Mouse (Mus musculus) forebrain, postnatal 0 days (tissue): ENCODE data around the gene Mok. TPM values are rescaled to one million over a fixed set of nuclear protein-coding genes. Genes with fewer than 3 reads are reported as not detected.

Experiments
- ATAC-seq: fragments of 200-750 bp; cut with Nextera tagmentation; 2 replicates; pipeline ENCODE4 v1.8.0; 2017; ENCODE audit warnings: mild to moderate bottlenecking, moderate library complexity
- DNase-seq: peaks from one replicate; pipeline ENCODE4 v3.0.0-alpha.2; 2015
- H3K27ac ChIP-seq: fragments of 300-500 bp; sonication (generic); 2 replicates; pipeline ENCODE4 v1.5.1; 2014; ENCODE audit warnings: low read depth, mild to moderate bottlenecking, antibody characterized with exemption, low read length, moderate library complexity, mixed read lengths
- H3K27me3 ChIP-seq: fragments of 300-500 bp; sonication (generic); 2 replicates; pipeline ENCODE4 v1.6.1; 2014; ENCODE audit warnings: mild to moderate bottlenecking, low read length, mixed read lengths; ENCODE audit not compliant: insufficient read depth
- H3K36me3 ChIP-seq: fragments of 300-500 bp; sonication (generic); 2 replicates; pipeline ENCODE4 v1.6.1; 2014; ENCODE audit warnings: mild to moderate bottlenecking, moderate library complexity; ENCODE audit not compliant: insufficient read depth
- H3K4me1 ChIP-seq: fragments of 300-500 bp; sonication (generic); 2 replicates; pipeline ENCODE4 v1.6.1; 2014; ENCODE audit warnings: antibody characterized with exemption; ENCODE audit not compliant: insufficient read depth
- H3K4me2 ChIP-seq: fragments of 300-500 bp; sonication (generic); 2 replicates; pipeline ENCODE4 v1.6.1; 2014; ENCODE audit warnings: low read depth, mild to moderate bottlenecking, moderate library complexity
- H3K4me3 ChIP-seq: fragments of 300-500 bp; sonication (generic); 2 replicates; pipeline ENCODE4 v1.5.1; 2014; ENCODE audit warnings: low read depth, low read length, mixed read lengths
- H3K9ac ChIP-seq: fragments of 300-500 bp; sonication (generic); 2 replicates; pipeline ENCODE4 v1.6.1; 2014; ENCODE audit warnings: mild to moderate bottlenecking
- H3K9me3 ChIP-seq: fragments of 300-500 bp; sonication (generic); 2 replicates; pipeline ENCODE4 v1.6.1; 2016; ENCODE audit warnings: low read length
- CTCF ChIP-seq: sonication (generic); IDR thresholded peaks from 2 replicates; pipeline ENCODE4 v1.5.1; 2016; ENCODE audit warnings: antibody characterized with exemption, control low read depth, low read depth
- WGBS: fragments of 180-500 bp; shearing (Covaris S2); extraction: QIAGEN DNeasy Blood & Tissue Kit; methylation state at CpG from one replicate; pipeline ENCODE4 v1.1.7; 2014; 5-methylcytosine and 5-hydroxymethylcytosine counted together
- polyA plus RNA-seq: library from polyadenylated mRNA; unstranded; fragments of >200 nt; fragmentation: Nextera tagmentation; extraction: Ambion mirVana; gene quantifications from 2 replicates; pipeline ENCODE4 v1.2.1, GENCODE M21; 2015
- total RNA-seq: library from RNA; depleted of rRNA; stranded (reverse); fragments of >200 nt; gene quantifications from 2 replicates; pipeline ENCODE4 v1.2.3, GENCODE M21; 2014

Mok gene
- total and polyA plus RNA-seq, 2 experiments from 2014 or later: 20.5 to 20.6 TPM

- ATAC-seq: no peak
- no peak overlapping the region for H3K9ac ChIP-seq
- H3K27ac ChIP-seq: no peak overlapping the region
- H3K36me3 ChIP-seq: peaks cover 21% of the 10 kb centered on the region
- no peak overlapping the region for H3K4me3 ChIP-seq
- no peaks in the 10 kb centered on the region for H3K27me3 ChIP-seq
- 100% methylated on average over 1 of the region's 1 CpGs for WGBS
- no peak for DNase-seq
- no peaks in the 10 kb centered on the region for H3K4me1 ChIP-seq
- no peaks in the 10 kb centered on the region for H3K9me3 ChIP-seq
- no peak for TF ChIP-seq CTCF
- H3K4me2 ChIP-seq: no peak overlapping the region
Observed at GRCm38 (mm10) chr12:110782278-110782677, 58.5 kb downstream of the Mok start.

GRCm38 (mm10) chr12:110781181-110781580, 59.6 kb downstream of the Mok start:
- no peaks in the 10 kb centered on the region for H3K27me3 ChIP-seq
- no peak overlapping the region for H3K27ac ChIP-seq
- DNase-seq (no peak), ATAC-seq (peak; percentile 77)
- no peak overlapping the region for H3K9ac ChIP-seq
- peaks cover 21% of the 10 kb centered on the region for H3K36me3 ChIP-seq
- H3K4me3 ChIP-seq: no peak overlapping the region
- no peak for TF ChIP-seq CTCF
- H3K9me3 ChIP-seq: no peaks in the 10 kb centered on the region
- H3K4me2 ChIP-seq: no peak overlapping the region
- no peaks in the 10 kb centered on the region for H3K4me1 ChIP-seq
- 62% methylated on average over 8 of the region's 8 CpGs for WGBS

- TF ChIP-seq CTCF: no peak
- no peaks in the 10 kb centered on the region for H3K9me3 ChIP-seq
- DNase-seq (no peak), ATAC-seq (no peak)
- no peak overlapping the region for H3K4me3 ChIP-seq
- H3K9ac ChIP-seq: no peak overlapping the region
- peaks cover 20% of the 10 kb centered on the region for H3K36me3 ChIP-seq
- 82% methylated on average over 7 of the region's 7 CpGs for WGBS
- no peak overlapping the region for H3K27ac ChIP-seq
- no peak overlapping the region for H3K4me2 ChIP-seq
- H3K27me3 ChIP-seq: no peaks in the 10 kb centered on the region
- H3K4me1 ChIP-seq: no peaks in the 10 kb centered on the region
Observed at GRCm38 (mm10) chr12:110779296-110779695, 61.4 kb downstream of the Mok start.

DNA sequence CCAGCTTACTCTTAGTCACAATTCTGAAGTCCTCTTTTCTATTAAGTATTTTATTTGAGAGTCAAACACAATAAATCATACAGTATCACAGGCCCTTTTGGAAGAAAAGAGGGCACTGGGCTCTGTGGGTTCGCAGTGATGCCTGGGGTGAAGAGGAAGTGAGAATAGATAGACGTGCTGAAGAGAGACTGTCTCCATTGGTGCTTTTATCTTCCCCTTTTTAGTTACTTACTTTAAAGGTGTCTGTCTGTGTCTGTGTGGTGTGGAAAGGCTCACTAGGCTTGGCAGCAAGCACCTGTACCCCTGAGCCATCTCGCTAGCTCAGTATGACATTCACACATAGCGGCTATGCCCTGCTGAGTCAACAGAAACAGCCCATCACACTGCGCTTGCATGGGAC, 62.9 kb downstream of the Mok start:
- no peak overlapping the region for H3K27ac ChIP-seq
- H3K4me2 ChIP-seq: no peak overlapping the region
- H3K4me3 ChIP-seq: no peak overlapping the region
- H3K4me1 ChIP-seq: no peaks in the 10 kb centered on the region
- H3K9ac ChIP-seq: no peak overlapping the region
- TF ChIP-seq CTCF: no peak
- 77% methylated on average over 5 of the region's 5 CpGs for WGBS
- H3K36me3 ChIP-seq: peaks cover 16% of the 10 kb centered on the region
- ATAC-seq (no peak), DNase-seq (no peak)
- H3K27me3 ChIP-seq: no peaks in the 10 kb centered on the region
- no peaks in the 10 kb centered on the region for H3K9me3 ChIP-seq

GRCm38 (mm10) chr12:110775628-110776426, 64.9 kb downstream of the Mok start:
- no peak overlapping the region for H3K27ac ChIP-seq
- H3K27me3 ChIP-seq: no peaks in the 10 kb centered on the region
- no peaks in the 10 kb centered on the region for H3K9me3 ChIP-seq
- no peak overlapping the region for H3K9ac ChIP-seq
- DNase-seq: no peak
- TF ChIP-seq CTCF: no peak
- H3K36me3 ChIP-seq: peaks cover 13% of the 10 kb centered on the region
- H3K4me2 ChIP-seq: no peak overlapping the region
- H3K4me1 ChIP-seq: no peaks in the 10 kb centered on the region
- ATAC-seq: no peak
- H3K4me3 ChIP-seq: no peak overlapping the region
- WGBS: 78% methylated on average over 5 of the region's 5 CpGs

DNA sequence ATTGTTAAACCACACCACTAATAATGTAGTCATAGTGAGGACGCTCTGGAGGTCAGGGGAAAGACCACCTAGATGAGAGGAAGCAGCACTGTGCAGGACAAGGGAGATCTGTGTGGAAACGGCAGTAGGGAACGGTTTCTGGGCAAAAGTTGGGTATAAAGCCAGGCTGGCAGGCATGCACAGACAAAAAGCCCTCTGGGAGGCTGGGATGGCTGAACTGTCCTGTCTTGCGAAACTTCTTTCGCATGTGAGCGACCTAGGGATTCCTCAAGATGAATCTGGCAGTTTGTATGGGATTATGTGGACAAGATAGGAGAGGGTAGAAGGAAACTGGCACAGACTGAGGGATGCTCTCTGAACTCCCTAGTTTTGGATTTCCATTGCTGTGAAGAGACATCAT, 68.8 kb downstream of the Mok start:
- 96% methylated on average over 6 of the region's 6 CpGs for WGBS
- TF ChIP-seq CTCF: no peak
- H3K27me3 ChIP-seq: no peaks in the 10 kb centered on the region
- no peak overlapping the region for H3K4me3 ChIP-seq
- ATAC-seq: no peak
- H3K9me3 ChIP-seq: no peaks in the 10 kb centered on the region
- no peaks in the 10 kb centered on the region for H3K36me3 ChIP-seq
- DNase-seq: no peak
- no peak overlapping the region for H3K9ac ChIP-seq
- no peak overlapping the region for H3K27ac ChIP-seq
- H3K4me1 ChIP-seq: peaks cover 5% of the 10 kb centered on the region; the same call in 1 of the 2 replicates
- no peak overlapping the region for H3K4me2 ChIP-seq

DNA sequence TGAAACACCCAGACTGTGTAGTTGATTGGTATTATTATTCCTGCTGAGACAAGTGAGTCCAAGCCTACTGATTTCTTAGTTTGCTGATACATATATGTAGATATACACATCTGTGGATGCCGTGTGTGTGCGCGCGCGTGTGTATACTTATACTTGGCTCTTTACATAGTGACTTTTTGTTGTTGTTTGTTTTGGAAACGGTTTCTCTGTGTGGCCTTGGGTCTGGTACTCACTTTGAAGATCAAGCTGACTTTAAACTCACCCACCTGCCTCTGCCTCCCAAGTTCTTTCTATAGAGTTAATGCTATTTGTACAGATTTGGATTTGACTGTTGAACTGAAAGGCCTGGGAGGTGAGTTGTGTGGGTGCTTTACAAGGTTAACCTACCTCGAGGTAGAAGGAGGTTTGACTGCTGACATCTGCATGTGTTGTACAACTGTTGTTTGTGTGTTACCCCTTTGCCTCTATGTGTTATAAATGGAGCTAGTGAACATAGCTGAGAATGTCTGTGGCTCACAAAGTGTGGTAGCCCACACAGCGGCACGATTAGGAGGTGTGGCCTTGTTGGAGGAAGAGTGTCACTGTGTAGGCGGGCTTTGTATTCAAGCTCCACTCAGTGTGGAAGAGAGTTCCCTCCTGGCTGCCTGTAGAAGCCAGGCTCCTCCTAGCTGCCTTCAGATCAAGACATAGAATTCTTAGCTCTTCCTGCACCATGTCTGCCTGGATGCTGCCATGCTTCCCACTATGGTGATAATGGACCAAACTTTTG, 70.1 kb downstream of the Mok start:
- DNase-seq (no peak), ATAC-seq (no peak)
- Histone ChIP-seq H3K4me2 (no peak overlapping the region), H3K4me1 (peaks cover 5% of the 10 kb centered on the region; the same call in 1 of the 2 replicates), H3K36me3 (no peaks in the 10 kb centered on the region), H3K9ac (no peak overlapping the region), H3K4me3 (no peak overlapping the region), H3K27ac (no peak overlapping the region), H3K9me3 (no peaks in the 10 kb centered on the region), H3K27me3 (no peaks in the 10 kb centered on the region)
- WGBS: 92% methylated on average over 10 of the region's 10 CpGs
- TF ChIP-seq CTCF: no peak
